Comparison of ENCODE assay signal across 13 mouse cellular contexts in genomic region chr2:166664506-166664905, GRCm38 (mm10). TPM values are rescaled to one million over a fixed set of nuclear protein-coding genes. Genes with fewer than 3 reads are reported as not detected.
A peak's percentile ranks its signal among the peaks of the same experiment; 100 is the strongest.
DNase-seq lines count a peak whose midpoint lies in the region; ATAC-seq lines count a peak whose summit lies in the region.
"Had no signal": no experiment of that assay in that cellular context is flagged by ENCODE, and none has a peak within 500 bp of the region (broad histone marks: within the 10 kb centered on the region; RNA-seq: fewer than 3 reads in every experiment).

No protein-coding gene starts in this region.

- DNase-seq in kidney, postnatal 36 days, result peak; percentile 20 to 37
- DNase-seq in urinary bladder, adult 18-20 months (ENCODE audit: low spot score in 2 of 2), result no peak
- DNase-seq: adrenal gland, postnatal 14 days; cerebellum, adult 11 months; embryo, embryonic 11 days; liver, embryonic 13.5 days had no signal

- H3K36me3 ChIP-seq in kidney, embryonic 14.5 days (ENCODE audit: control insufficient read depth, insufficient read depth, low read length), result no peaks in the 10 kb centered on the region
- no peaks in the 10 kb centered on the region for H3K36me3 ChIP-seq in neural tube, embryonic 13.5 days
- H3K36me3 ChIP-seq in neural tube, embryonic 15.5 days, result no peaks in the 10 kb centered on the region
- H3K36me3 ChIP-seq: liver, embryonic 13.5 days had no signal

- no peak overlapping the region for H3K4me3 ChIP-seq in kidney, embryonic 14.5 days (ENCODE audit: low read length)
- H3K4me3 ChIP-seq in neural tube, embryonic 13.5 days, result no peak overlapping the region
- H3K4me3 ChIP-seq in neural tube, embryonic 15.5 days (replicated peaks), result no peak overlapping the region
- H3K4me3 ChIP-seq: liver, embryonic 13.5 days; myocyte had no signal

- H3K4me1 ChIP-seq in kidney, embryonic 14.5 days (ENCODE audit: control insufficient read depth, insufficient read depth, low read length), result peaks cover 7% of the 10 kb centered on the region; the same call in 1 of the 2 replicates
- H3K4me1 ChIP-seq in neural tube, embryonic 13.5 days (replicated peaks), result peaks cover 85% of the 10 kb centered on the region
- peaks cover 64% of the 10 kb centered on the region for H3K4me1 ChIP-seq in neural tube, embryonic 15.5 days

- 83% methylated on average over 15 of the region's 15 CpGs for WGBS in kidney, embryonic 14.5 days
- 75% methylated on average over 15 of the region's 15 CpGs for WGBS in neural tube, embryonic 13.5 days
- 77% methylated on average over 15 of the region's 15 CpGs for WGBS in neural tube, embryonic 15.5 days

- H3K9me3 ChIP-seq in kidney, embryonic 14.5 days (ENCODE audit: control insufficient read depth, low read length), result no peaks in the 10 kb centered on the region
- H3K9me3 ChIP-seq in neural tube, embryonic 13.5 days, result no peaks in the 10 kb centered on the region
- H3K9me3 ChIP-seq in neural tube, embryonic 15.5 days (replicated peaks), result no peaks in the 10 kb centered on the region
- H3K9me3 ChIP-seq: liver, embryonic 13.5 days had no signal

- H3K27ac ChIP-seq in kidney, embryonic 14.5 days (ENCODE audit: low read depth, low read length), result no peak overlapping the region
- H3K27ac ChIP-seq in neural tube, embryonic 13.5 days (replicated peaks), result 0 out of 2 replicates have a peak overlapping the region, but pooled peaks have one; percentile 9
- H3K27ac ChIP-seq in neural tube, embryonic 15.5 days (replicated peaks), result no peak overlapping the region
- H3K27ac ChIP-seq: liver, embryonic 13.5 days; stomach, postnatal 0 days had no signal

- ATAC-seq in kidney, embryonic 14.5 days (ENCODE audit: low FRiP score, low TSS enrichment), result no peak
- ATAC-seq in neural tube, embryonic 13.5 days (ENCODE audit: low read depth), result no peak
- no peak for ATAC-seq in neural tube, embryonic 15.5 days (ENCODE audit: low FRiP score)
- ATAC-seq in activated CD4-positive, CD25-positive, alpha-beta regulatory T cell, adult 4 months, result peak; percentile 44
- peak; percentile 65 for ATAC-seq in inflammation-experienced regulatory T-cells, adult 6 months

- no peaks in the 10 kb centered on the region for H3K27me3 ChIP-seq in kidney, embryonic 14.5 days (ENCODE audit: control insufficient read depth, insufficient read depth, low read length)
- H3K27me3 ChIP-seq in neural tube, embryonic 13.5 days, result no peaks in the 10 kb centered on the region
- no peaks in the 10 kb centered on the region for H3K27me3 ChIP-seq in neural tube, embryonic 15.5 days (replicated peaks)
- H3K27me3 ChIP-seq: liver, embryonic 13.5 days had no signal

- H3K4me2 ChIP-seq in kidney, embryonic 14.5 days (replicated peaks; ENCODE audit: low read depth, low read length), result no peak overlapping the region
- no peak overlapping the region for H3K4me2 ChIP-seq in neural tube, embryonic 13.5 days
- H3K4me2 ChIP-seq in neural tube, embryonic 15.5 days, result no peak overlapping the region

- H3K9ac ChIP-seq in kidney, embryonic 14.5 days (ENCODE audit: low read depth, low read length), result no peak overlapping the region
- H3K9ac ChIP-seq in neural tube, embryonic 13.5 days, result 0 out of 2 replicates have a peak overlapping the region, but pooled peaks have one; percentile 13
- no peak overlapping the region for H3K9ac ChIP-seq in neural tube, embryonic 15.5 days (replicated peaks)
- H3K9ac ChIP-seq: liver, embryonic 13.5 days had no signal

RNA-seq across cellular contexts. Expression of gene Prex1, which starts 49.1 kb away (rescaled TPM):
- polyA plus RNA-seq in kidney, embryonic 14.5 days (2014; fragmentation: Nextera tagmentation; extraction: Ambion mirVana), result 12.9 and 16.9 TPM in 2 replicates
- 28.5 and 29.3 TPM in 2 replicates for polyA plus RNA-seq in neural tube, embryonic 13.5 days (2015; fragmentation: Nextera tagmentation; extraction: Ambion mirVana)
- polyA plus RNA-seq in neural tube, embryonic 15.5 days (2015; fragmentation: Nextera tagmentation; extraction: Ambion mirVana), result 22.0 and 24.9 TPM in 2 replicates
- 10 to 100 TPM; 34.5 to 45.2 TPM for polyA plus RNA-seq in activated CD4-positive, CD25-positive, alpha-beta regulatory T cell, adult 4 months (2017; shearing (Covaris generic))
- 10 to 100 TPM; 31.3 to 54.8 (median 31.8) TPM for polyA plus RNA-seq in inflammation-experienced regulatory T-cells, adult 6 months (2017; shearing (Covaris generic))

Comparison
In these comparisons a context has a peak if more than half of its experiments do, and no peak if none do; other contexts are left out.
1. DNase-seq: peak in kidney, postnatal 36 days (2 of 2); none in urinary bladder, adult 18-20 months (0 of 2).
2. ATAC-seq: peak in activated CD4-positive, CD25-positive, alpha-beta regulatory T cell, adult 4 months (single experiment) and inflammation-experienced regulatory T-cells, adult 6 months (single experiment); none in kidney, embryonic 14.5 days (single experiment), neural tube, embryonic 13.5 days (single experiment) and neural tube, embryonic 15.5 days (single experiment).